Mouse (Mus musculus) urinary bladder, postnatal 25 days (tissue): ENCODE measurements around the gene Sac3d1.

Experiments used
- DNase-seq: peaks from one replicate; pipeline ENCODE4 v3.0.0; 2022; ENCODE audit warnings: low spot score

Sac3d1 gene

DNA sequence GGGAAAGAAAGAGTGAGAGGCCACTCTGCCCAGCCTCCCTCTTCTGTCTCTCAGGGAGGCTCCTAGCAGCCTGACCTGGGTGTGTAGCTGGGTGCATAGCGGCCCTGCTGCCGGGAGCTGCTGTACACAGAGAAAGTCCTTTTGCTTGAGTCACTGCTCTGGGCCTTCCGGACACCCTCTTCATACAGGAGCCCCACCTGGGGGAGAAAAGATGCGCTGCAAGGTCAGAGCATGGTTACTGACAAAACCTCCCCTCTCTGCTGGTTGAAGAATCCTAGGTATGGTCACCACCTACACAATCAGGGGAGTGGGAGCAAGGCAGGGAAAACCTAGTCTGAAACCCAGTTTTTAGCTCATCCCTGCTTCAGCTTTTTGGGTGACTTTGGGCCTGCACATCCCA, 49.5 kb downstream of the Sac3d1 start:
- DNase-seq, result no peak

GRCm38 (mm10) chr19:6067724-6068415, 50.6 kb downstream of the Sac3d1 start, which contains the start of gene Tm7sf2:
TSS of gene Tm7sf2 (minus strand) at chr19:6068373.
- peak; percentile 83 for DNase-seq

- DNase-seq, result peak; percentile 78
These were observed 51.3 kb downstream of the Sac3d1 start for GRCm38 (mm10) chr19:6067011-6067723.

- DNase-seq, result no peak
These were observed 51.9 kb downstream of the Sac3d1 start for GRCm38 (mm10) chr19:6066571-6066970.
